Mouse (Mus musculus): ENCODE measurements around the gene Rasgef1b.

Rasgef1b gene

DNA sequence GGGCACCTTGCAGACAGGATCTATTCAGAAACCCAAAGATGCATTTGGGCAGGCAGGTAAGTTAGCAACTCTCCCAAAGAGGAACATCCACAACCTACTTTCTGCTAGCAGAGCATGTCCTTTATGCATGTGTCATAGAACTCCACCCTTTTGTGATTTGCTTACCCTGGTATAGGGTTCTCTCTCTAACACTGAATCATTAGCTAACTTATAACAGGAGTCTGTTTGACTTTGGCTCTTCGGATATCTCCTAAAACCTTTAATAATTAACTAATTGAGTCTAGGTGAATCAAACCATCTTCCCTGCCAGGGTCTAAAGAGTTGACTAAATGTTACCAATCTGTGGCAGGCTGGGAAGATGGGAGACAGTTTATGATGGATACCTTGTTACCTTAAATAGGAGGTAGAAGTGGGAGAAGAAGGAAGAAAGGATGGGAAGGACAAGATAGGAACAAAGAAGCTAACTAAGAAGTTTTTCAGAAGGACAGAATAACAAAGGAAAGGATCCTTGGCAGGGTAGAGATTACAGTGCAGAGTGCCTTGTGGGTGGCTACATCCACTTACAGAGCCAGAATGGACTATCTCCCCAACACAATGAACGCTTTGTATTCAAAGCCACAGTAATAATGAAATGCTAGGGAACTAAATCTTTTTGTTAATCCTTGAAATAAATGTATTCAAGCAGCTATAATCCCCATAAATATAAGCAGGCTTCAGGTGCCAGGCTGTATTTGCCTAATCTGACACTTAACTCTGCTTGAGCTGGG is 186.7 kb downstream of the Rasgef1b start:
- no peak for DNase-seq (ENCODE audit: low read depth, low spot score)

DNA sequence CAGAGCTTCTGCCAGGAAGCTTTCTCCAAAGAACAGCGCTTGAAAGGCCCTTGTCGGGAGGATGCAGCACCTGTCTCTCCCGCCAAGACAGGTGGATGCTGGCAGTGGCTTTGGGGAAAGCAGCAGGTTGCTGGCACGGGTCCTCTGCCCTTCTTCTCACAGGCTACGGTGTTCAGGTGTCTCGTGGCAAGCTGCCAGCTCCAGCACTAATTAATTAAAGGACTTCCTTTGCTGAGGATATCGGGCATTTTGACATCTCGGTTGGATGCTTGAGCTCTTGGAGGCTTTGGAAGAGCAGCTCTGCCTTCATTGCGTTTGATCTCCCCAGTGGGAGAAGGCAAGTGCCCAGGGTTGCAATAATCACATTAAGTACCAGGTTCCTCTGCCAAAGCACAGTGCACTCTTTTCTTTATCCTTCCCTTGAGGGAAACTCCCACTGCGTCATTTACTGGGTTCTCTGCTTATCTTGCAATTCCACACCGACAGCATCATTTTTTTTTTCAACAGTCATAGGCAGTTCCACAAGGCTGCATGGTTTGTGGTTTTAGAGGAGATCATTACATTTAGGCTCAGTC is 187.5 kb downstream of the Rasgef1b start:
- DNase-seq (ENCODE audit: low read depth, low spot score) = no peak

DNA sequence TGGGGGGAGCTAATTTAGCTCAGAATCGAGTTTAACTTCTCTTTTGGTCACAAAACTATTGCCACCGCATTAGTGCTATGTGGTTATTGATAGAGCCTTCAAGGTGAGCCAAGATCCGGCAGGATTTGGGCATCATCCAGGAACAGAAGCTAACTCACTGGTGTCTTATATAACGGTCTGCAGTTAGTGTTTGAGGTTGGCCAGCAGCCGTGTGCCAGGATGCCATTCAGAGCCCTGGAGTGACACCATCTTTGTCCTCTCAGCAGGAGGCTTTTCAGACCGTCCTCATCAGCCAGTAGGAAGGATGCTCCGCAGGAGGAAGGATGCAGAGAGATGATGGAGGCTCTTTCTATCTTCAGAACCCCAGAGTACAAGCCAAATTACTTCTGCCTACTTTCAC is 195.4 kb downstream of the Rasgef1b start:
- DNase-seq (ENCODE audit: low read depth, low spot score) = no peak

DNA sequence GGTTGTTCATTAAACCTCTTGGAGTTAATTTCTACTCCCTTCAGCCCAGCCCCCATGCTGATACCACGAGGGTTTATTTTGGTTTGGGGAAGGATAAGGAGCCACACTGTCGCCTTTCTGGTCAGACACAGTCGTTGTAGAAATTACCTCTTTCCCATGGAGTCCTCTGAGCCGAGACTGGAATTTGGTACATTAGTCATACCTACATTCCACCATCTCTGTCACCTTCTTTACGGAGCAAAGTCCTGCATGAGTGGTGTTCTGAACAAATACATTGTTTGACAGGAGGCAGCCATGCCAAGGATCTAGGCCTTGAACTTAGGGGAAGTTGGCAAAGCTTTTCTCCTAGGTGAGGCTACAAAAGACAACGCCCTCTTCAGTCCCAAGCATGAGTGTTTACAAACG is 202.1 kb downstream of the Rasgef1b start:
- DNase-seq (ENCODE audit: low read depth, low spot score) = no peak

DNA sequence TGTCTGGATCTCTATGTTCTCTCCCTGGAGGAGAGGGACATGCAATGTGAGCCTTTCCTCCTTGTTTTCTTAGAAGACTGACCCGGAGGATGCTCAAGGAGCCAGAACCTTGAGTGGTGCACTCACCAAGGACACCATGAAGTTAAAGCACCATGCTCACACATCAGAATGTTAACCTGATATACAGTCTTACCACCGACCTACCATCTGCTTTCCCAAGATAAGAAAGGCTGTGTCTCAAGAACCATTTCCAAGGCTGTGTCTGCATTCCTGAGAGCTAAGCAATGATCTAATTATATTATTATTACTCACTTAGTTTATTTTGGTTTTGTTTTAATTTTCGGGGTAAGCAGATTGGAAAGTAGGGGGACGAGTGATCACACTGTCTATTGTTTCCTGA is 203.2 kb downstream of the Rasgef1b start:
- DNase-seq (ENCODE audit: low read depth, low spot score) = no peak

DNA sequence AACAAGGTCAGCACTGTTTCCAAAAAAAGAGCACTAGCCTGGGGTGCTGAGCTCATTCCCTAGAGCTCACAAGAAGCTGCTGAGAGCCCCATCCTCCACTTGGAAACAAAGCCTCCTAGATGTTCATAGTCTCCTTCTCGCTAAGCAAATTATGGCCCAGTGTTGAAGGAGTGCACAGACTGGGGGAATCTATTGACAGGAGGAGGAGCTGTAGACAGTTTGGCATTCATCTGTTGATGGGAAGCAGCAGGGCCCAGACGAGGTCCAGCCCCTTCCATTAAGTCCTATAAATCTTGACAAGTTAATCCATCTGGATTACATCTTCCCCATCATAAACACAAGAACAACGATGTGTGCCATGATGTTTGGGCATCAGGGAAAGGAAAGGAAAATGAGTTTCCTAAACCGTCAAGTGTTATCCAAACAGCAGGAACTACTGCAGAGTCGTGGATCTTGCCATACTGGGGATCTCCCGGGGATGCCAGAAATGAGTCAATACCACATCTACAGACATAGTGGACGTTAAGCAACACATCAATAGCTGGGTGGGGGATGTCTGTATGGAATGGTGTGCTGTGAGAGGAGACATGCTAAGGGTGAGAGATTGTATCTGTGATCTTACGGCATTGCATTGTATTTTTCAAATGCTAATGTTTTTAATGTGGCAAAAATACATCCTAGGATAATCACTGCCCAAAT is 206.1 kb downstream of the Rasgef1b start:
- peak; percentile 21 for DNase-seq (ENCODE audit: low read depth, low spot score)

DNA sequence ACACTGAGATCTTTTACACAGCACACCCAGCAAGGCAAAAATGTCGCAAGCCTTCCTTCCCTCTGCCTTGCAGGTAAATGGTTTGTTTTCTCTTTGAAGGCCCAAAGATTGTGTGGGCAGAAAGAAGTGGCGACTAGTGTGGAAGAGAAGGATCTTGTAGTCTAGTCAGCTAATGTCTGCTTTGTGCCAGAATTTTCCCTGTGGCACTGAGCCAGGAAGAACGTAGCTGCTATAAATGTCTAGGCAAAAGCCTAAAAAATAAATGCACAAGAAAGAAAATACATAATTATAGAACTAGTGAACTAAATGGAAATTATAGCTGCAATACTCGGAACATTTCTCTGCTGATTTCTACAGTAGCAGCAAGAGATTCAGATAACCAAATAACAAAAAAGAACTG is 207.5 kb downstream of the Rasgef1b start:
- DNase-seq (ENCODE audit: low read depth, low spot score) = no peak

DNA sequence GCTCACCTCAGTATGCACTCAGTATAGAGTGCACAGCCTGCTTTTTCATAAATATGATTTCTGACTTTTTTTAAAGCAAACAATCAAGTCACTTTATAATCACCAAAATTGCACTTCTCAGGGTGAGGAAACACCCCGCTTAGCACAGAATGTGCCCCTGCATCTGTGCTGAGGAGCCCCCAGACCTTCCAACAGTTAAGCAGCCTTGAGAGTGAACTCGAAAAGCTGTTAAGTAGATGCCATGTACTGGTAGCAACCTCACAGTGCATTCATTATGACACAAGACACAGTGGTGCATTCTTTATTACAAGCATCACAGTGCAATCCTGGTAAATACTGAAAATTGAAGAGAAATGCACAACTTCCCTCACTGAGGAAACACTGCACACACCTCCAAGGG is 209.3 kb downstream of the Rasgef1b start:
- DNase-seq (ENCODE audit: low read depth, low spot score) = no peak

DNA sequence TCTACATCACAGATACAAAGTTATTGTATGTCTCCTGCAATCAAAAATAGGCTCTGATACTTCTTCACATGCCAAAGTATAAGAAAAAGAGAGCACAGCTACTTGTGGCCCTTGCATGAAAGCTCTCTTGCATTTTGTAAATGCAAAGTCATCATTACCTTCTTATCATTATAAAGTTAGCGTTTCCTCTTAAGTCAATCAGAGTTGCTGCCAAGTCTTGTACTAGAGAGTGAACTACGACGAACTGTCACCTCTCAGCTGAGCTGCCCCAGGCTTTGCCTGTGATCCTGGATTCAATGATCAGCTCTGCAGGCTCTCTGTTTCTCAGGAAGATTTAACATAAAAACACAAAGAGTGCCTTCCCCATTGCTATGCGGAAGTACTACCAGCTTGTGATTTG is 209.8 kb downstream of the Rasgef1b start:
- DNase-seq (ENCODE audit: low read depth, low spot score) = no peak

DNA sequence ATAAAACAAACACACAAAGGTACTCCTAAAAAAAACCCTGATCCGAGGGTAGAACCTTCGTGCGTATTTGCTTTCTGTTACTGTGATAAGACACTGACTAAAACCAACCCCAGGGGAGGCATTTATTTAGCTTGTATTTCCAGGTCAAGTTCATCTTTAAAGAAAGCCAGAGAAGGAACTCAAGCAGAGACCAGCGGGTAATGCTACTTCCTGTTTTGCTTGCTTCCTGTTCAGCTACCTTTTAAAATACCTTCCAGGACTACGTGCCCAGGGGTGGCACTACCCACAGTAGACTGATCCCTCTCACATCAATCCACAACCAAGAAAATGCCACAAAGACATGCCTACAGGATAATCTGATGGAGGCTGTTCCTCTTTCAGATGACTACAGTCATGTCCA is 212.7 kb downstream of the Rasgef1b start:
- DNase-seq (ENCODE audit: low read depth, low spot score) = no peak

DNA sequence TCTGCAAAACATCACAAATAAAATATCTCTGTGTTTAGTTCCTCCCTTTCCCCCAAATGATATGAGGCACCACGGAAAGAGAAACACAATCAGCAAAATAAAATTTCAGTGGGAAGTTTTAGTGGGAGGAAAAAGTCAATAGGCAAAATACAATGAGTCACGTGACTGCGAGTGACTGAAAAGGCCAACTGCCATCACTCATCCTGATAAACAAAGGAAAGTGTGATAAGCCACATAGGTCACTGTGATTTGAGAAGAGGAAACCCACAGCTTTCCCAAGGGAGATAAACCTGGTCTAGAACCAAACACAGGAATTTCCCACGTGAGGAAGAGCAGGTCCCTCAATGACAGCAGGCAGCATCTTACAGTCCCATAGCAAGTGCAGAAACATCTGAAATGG is 213.1 kb downstream of the Rasgef1b start:
- no peak for DNase-seq (ENCODE audit: low read depth, low spot score)

DNA sequence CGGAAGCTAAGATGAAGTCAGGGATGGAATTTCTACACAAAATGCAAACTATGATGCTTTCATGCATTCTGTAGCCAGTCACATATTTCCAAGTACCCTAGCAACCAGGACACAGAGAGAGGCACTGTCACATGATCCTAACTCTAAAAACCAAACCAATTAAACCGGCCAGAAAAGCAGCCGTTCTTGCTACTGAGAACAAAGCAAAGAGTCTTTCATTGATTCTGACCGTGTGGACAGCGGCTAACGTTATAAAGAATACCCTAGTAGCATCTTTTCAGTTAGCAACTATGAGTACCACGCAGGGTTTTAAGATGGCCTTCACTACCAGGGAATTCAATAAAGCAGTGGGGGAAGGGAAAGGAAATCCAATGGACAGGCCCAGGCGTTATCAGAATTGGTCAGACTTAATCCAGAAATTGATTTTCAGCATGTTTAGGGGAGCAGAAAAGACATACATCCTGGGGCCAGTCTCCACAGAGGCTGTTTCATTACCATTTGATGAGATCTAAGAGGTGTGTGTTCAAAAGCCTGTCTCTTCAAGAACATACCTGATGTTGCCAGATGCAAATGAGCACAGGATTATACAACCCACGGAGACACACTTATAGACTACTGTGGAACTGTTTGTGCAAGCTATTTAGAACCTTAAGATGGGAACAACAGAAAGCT is 215.5 kb downstream of the Rasgef1b start:
- DNase-seq (ENCODE audit: low read depth, low spot score) = no peak

DNA sequence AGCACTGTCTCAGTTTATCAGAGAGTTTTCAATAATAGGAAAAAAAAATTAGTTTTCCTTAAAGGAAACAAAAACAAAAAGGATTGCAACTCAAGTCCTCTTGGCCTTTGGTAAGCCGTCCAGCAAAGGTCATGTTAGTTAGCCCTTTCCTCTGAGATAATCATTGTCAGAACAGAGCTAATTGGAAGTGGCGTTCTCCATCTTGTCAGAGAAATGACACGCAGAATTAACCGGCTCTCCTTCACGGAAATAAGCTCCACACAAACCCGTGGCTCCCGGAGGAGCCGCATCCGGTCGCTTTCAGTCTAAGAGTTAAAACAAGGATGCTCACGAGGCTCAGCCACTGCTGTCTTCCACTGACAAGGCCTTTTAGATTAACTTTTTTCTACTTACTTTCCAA is 217.8 kb downstream of the Rasgef1b start:
- no peak for DNase-seq (ENCODE audit: low read depth, low spot score)

DNA sequence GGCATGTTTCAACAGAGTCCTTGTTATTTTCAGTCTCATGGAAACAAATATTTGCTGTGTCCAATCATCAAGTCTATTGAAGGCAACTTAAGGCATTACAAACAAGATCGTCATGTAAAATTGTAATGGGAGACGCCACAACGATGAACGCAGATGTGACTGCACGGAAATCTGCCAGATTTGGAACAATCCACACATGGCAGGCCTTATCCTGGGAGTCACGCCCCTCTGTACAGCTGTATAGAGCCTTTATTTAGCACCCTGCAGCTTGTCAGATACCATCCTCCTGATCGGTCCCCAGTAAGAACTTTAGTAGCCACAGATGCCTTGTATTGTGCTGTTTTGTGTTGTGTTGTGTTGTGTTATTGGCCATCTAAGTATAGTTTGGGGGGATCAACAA is 222.8 kb downstream of the Rasgef1b start:
- no peak for DNase-seq (ENCODE audit: low read depth, low spot score)

DNA sequence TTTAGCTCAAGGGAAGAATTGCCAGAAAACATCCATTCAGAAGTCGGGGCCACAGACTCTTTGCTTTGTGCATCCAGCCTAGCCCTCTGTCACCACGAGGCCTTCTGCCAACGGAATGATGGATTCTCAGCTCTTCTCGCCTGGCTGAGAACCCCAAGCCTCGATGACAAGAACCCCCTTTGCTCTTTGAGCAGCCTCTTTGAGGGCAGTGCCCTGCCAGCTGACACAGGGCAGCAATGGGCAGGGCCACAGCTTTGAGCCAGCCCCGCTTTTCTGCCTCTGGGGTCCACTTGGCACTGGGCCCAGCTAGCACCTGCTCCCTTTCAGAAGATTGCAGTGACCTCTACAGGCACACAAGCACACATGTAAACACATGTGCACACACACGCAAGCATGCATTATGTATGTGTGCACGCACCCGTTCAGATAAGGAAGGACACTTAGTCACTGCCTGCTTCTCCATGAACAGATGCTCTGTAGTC is 224.5 kb downstream of the Rasgef1b start:
- no peak for DNase-seq (ENCODE audit: low read depth, low spot score)

DNA sequence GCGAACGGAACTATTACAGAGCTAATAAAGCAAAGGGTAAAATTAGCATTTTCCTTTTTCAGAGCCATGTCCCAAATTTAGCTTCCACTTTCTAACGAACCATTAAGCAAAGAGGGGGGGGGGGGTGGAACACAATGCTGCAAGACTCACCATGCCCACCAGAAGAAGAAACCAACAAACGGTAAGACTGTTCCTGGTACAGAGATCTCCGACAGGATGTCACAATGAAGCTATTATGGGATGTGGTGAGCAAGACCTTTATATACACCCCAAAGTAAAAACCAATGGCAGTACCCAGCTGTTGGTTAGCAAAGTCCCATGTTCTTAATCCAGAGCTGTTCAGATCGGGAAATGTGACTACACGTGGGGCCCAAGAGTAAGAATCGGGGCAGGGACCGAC is 226.2 kb downstream of the Rasgef1b start:
- no peak for DNase-seq (ENCODE audit: low read depth, low spot score)

DNA sequence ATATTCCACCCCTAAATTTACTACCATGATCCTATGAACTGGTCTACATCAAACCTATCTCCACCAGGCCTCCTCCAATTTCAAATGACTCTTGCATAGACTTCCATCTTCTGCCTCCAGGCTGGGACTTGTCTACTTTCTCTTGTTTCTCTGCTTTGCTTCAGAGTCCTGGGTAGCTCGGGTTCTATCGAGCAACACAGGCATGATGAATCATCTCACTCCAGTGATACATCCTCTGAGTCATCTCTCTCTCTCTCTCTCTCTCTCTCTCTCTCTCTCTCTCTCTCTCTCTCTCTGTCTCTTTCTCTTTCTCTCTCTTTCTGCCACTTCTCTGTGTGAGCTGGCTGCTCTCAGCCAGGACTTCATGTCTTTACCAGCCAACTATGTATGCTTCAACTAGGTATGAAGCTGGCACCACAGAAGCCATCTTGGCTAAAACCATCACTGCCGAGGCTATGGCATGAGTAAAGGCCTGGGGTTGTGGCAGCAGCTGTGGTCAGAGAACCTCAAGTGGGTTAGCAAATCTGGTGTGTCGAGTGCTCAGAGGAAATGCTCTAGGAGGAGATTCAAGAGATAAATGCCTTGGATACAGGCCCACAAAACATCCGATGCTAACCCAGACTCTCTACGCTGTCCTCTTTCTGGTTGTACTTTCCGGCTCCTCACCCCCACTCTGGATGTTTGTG is 229.3 kb downstream of the Rasgef1b start:
- DNase-seq (ENCODE audit: low read depth, low spot score) = no peak

DNA sequence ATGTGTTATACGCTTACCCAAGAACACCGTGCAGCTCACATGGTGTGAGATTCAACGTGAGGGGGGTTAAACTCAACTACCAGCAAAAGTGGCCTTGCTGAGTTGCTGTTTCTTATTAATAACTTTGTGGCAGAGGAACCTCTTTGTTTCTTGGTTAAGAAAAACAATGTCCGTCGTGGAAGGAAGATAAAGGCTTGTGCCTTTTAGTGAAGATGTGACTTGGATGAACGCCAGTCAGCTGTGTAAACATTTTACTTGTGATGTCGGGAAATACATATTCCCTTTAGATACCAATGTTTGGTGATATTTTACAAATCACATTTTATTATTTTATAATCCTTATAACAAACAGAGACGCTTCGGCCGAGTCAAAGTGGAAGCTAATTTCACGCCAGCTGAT is 231.0 kb downstream of the Rasgef1b start:
- no peak for DNase-seq (ENCODE audit: low read depth, low spot score)

DNA sequence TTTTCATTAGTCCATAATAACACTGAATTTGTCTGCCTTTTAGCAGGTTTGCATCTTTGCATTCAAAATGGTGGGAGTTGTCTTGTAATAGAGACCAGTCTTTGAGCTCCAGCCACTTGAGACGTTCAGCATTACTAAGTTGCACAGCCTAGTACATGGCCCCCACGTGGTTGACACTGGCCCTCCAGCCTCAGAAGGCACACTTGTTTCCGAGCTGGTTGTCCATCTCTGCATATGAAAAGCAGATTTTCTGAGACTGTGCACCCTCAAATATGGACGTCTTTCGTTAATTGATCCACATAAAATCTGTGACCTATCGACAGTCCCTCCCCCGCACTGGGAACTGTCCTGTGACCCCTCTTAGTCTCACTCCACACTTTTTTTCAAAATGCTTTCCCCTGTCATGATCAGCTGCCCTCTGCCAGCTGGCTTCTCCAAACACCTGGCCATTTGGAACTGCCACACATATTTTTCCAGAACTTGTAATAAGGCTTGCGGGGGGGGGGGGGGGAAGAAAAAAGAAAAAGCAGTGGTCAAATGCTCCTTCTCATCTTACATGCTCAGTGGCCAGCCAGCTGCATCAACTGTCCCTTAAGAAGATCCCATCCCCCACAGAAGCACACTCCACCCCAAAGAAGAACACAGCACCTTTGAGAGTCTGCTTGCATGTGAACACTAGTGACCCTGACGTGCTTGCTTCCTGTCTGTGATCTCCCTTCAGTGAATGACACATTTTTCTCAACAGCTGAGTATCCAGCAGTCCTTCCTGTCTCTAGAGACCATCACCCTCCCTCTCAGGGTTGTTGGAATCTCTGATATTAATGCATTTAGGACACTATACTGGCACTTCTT is 231.7 kb downstream of the Rasgef1b start:
- no peak for DNase-seq (ENCODE audit: low read depth, low spot score)

DNA sequence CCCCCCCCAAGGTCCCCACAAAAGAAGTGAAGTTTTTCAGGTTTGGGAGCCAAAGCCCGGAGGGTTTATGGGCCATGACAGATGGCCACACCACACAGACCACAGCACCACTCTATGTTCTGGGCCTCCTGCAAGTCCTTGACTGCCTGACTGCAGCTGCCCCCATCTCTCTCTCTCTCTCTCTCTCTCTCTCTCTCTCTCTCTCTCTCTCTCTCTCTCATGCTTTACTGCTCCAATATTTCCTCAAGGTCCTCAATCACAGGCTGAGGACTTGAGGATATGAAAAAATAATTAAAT is 232.8 kb downstream of the Rasgef1b start:
- no peak for DNase-seq (ENCODE audit: low read depth, low spot score)
